In genomic region chr8:11571950-11572349, GRCm38 (mm10) we compare ENCODE assay signal across 33 mouse cellular contexts.
"Had no signal": no experiment of that assay in that cellular context is flagged by ENCODE, and none has a peak within 500 bp of the region (broad histone marks: within the 10 kb centered on the region; RNA-seq: fewer than 3 reads in every experiment).

No protein-coding gene starts in this region.

- H3K4me1 ChIP-seq: hindbrain, embryonic 12.5 days; hindbrain, embryonic 15.5 days had no signal

- H3K27me3 ChIP-seq: heart, embryonic 12.5 days; heart, embryonic 13.5 days; heart, embryonic 15.5 days; hindbrain, embryonic 12.5 days; hindbrain, embryonic 13.5 days; hindbrain, embryonic 15.5 days; intestine, embryonic 15.5 days; kidney, embryonic 15.5 days had no signal

- H3K9me3 ChIP-seq: heart, embryonic 12.5 days; heart, embryonic 13.5 days; heart, embryonic 15.5 days; hindbrain, embryonic 10.5 days; hindbrain, embryonic 12.5 days; hindbrain, embryonic 13.5 days; hindbrain, embryonic 15.5 days; intestine, embryonic 15.5 days; kidney, embryonic 15.5 days had no signal

- ATAC-seq: hindbrain, embryonic 16.5 days; hindbrain, postnatal 0 days; inflammation-experienced regulatory T-cells, adult 6 months; intestine, embryonic 15.5 days; intestine, embryonic 16.5 days; intestine, postnatal 0 days had no signal

- H3K4me3 ChIP-seq: heart, embryonic 12.5 days; heart, embryonic 13.5 days; heart, embryonic 15.5 days; hindbrain, embryonic 10.5 days; hindbrain, embryonic 12.5 days; hindbrain, embryonic 13.5 days; hindbrain, embryonic 15.5 days; intestine, embryonic 15.5 days; kidney, embryonic 15.5 days; layer of hippocampus, adult 2 months had no signal

- DNase-seq: heart, postnatal 10 days; heart, postnatal 14 days; heart, postnatal 36 days; heart, postnatal 4 days; kidney, adult 11 months; kidney, adult 18-20 months; kidney, adult 2 months; kidney, adult 8-10 months; kidney, adult 9 months; kidney, postnatal 10 days; kidney, postnatal 14 days; kidney, postnatal 25 days; kidney, postnatal 36 days; kidney, postnatal 4 days; layer of hippocampus, adult 9-11 months; layer of hippocampus, postnatal 36 days had no signal

- H3K27ac ChIP-seq: heart, embryonic 13.5 days; heart, embryonic 15.5 days; hindbrain, embryonic 10.5 days; hindbrain, embryonic 12.5 days; hindbrain, embryonic 13.5 days; hindbrain, embryonic 14.5 days; hindbrain, embryonic 15.5 days; hindbrain, postnatal 0 days; intestine, embryonic 15.5 days; kidney, embryonic 15.5 days; kidney, postnatal 0 days; layer of hippocampus, adult 2 months had no signal

- H3K36me3 ChIP-seq: hindbrain, embryonic 15.5 days had no signal
